Mouse (Mus musculus) heart, embryonic 15.5 days (tissue): ENCODE measurements at regions not wholly inside any gene's neighbourhood (a gene's known extent, or its start where the extent isn't known, plus 50 kb on each side); places are given as distances from the start of the nearest gene placed in this dataset.
"Not testable (repeated sequence)": the region's sequence is repeated elsewhere in the genome, so short reads cannot be mapped to it uniquely, and the experiment has no call there.

Source experiments
- ATAC-seq: fragments of 200-750 bp; cut with Nextera tagmentation; replicated peaks from 2 replicates; pipeline ENCODE4 v1.8.0; 2017; ENCODE audit warnings: low read depth, moderate TSS enrichment; ENCODE audit not compliant: insufficient number of reproducible peaks, insufficient read depth, low FRiP score
- H3K27ac ChIP-seq: fragments of 300-500 bp; sonication (generic); 2 replicates; pipeline ENCODE4 v1.5.1; 2015; ENCODE audit warnings: mild to moderate bottlenecking, inconsistent platforms
- H3K27me3 ChIP-seq: fragments of 300-500 bp; sonication (generic); 2 replicates; pipeline ENCODE4 v1.6.1; 2015; ENCODE audit warnings: inconsistent platforms
- H3K36me3 ChIP-seq: fragments of 300-500 bp; sonication (generic); 2 replicates; pipeline ENCODE4 v1.6.1; 2015; ENCODE audit warnings: mild to moderate bottlenecking, inconsistent platforms
- H3K4me1 ChIP-seq: fragments of 300-500 bp; sonication (generic); replicated peaks from 2 replicates; pipeline ENCODE4 v1.6.1; 2015; ENCODE audit warnings: inconsistent platforms
- H3K4me2 ChIP-seq: fragments of 300-500 bp; sonication (generic); 2 replicates; pipeline ENCODE4 v1.6.1; 2015; ENCODE audit warnings: inconsistent platforms, mild to moderate bottlenecking, moderate library complexity
- H3K4me3 ChIP-seq: fragments of 300-500 bp; sonication (generic); 2 replicates; pipeline ENCODE4 v1.5.1; 2015; ENCODE audit warnings: mild to moderate bottlenecking, inconsistent platforms
- H3K9ac ChIP-seq: fragments of 300-500 bp; sonication (generic); 2 replicates; pipeline ENCODE4 v1.6.1; 2015; ENCODE audit warnings: mild to moderate bottlenecking, inconsistent platforms
- H3K9me3 ChIP-seq: fragments of 300-500 bp; sonication (generic); replicated peaks from 2 replicates; pipeline ENCODE4 v1.6.1; 2016; ENCODE audit warnings: inconsistent platforms
- WGBS: fragments of 180-500 bp; shearing (Covaris S2); methylation state at CpG from one replicate; pipeline ENCODE4 v1.1.7; 2015; ENCODE audit warnings: mixed read lengths; 5-methylcytosine and 5-hydroxymethylcytosine counted together

- H3K9me3 ChIP-seq, result no peaks in the 10 kb centered on the region
- no peak overlapping the region for H3K9ac ChIP-seq
- ATAC-seq, result peak; percentile 53; the same call in 1 of the 2 replicates
- no peak overlapping the region for H3K27ac ChIP-seq
- no peaks in the 10 kb centered on the region; the same call in 1 of the 2 replicates for H3K4me1 ChIP-seq
- 4% methylated on average over 7 of the region's 7 CpGs for WGBS
- H3K4me3 ChIP-seq, result peak overlapping the region; percentile 25; the same call in 1 of the 2 replicates
- no peaks in the 10 kb centered on the region for H3K36me3 ChIP-seq
- no peaks in the 10 kb centered on the region for H3K27me3 ChIP-seq
- peak overlapping the region; percentile 41 for H3K4me2 ChIP-seq
Measured at GRCm38 (mm10) chrX:15322207-15322839, 1111.4 kb downstream of the H2al1n start.

GRCm38 (mm10) chrX:15322958-15323357 lies 1112.0 kb downstream of the H2al1n start:
- 37% methylated on average over 5 of the region's 5 CpGs for WGBS
- Histone ChIP-seq H3K36me3 (no peaks in the 10 kb centered on the region), H3K27me3 (no peaks in the 10 kb centered on the region), H3K4me3 (no peak overlapping the region), H3K27ac (no peak overlapping the region), H3K4me2 (no peak overlapping the region), H3K9ac (no peak overlapping the region), H3K4me1 (no peaks in the 10 kb centered on the region; the same call in 1 of the 2 replicates), H3K9me3 (no peaks in the 10 kb centered on the region)
- ATAC-seq, result 0 out of 2 replicates have a peak, but pooled peaks have one; percentile 7

GRCm38 (mm10) chrX:15365135-15365534 lies 1154.2 kb downstream of the H2al1n start:
- H3K4me1 ChIP-seq, H3K36me3 ChIP-seq, H3K9me3 ChIP-seq, H3K27ac ChIP-seq, ATAC-seq, H3K27me3 ChIP-seq, H3K9ac ChIP-seq, H3K4me2 ChIP-seq, H3K4me3 ChIP-seq: not testable (repeated sequence)
- WGBS, result 82% methylated on average over 6 of the region's 6 CpGs
